Mouse (Mus musculus): Measurements from ENCODE around the gene Tcfl5.

DNA sequence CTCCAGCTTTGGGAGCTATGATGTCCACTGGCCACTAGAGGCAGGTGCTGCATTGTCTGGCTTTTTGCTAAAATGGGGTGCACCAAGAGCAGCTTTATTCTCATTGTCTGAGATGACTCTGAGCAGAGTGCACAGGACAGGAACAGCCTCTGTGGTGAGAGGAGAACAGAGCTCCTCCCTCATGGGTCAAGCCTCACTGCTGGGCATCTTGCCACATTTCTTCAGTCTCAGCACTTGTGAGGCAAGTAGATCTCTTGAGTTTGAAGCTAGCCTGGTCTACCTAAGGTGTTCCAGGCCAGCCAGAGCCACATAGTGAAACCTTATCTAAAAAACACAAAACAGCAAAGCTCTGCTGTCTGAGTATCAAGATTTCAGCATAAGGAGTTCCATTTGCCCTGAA lies 4.3 kb upstream of the Tcfl5 start:
- no peak for TF ChIP-seq CTCF (IDR thresholded peaks at IDR 0.05; ENCODE audit: insufficient read depth, low read depth, low read length)
- TF ChIP-seq POLR2A (IDR thresholded peaks at IDR 0.05; ENCODE audit: insufficient read depth, low read depth, low read length), result no peak

All from olfactory bulb, adult 2 months (tissue).